Comparison of ENCODE assay signal across 10 mouse cellular contexts in the genomic region with DNA sequence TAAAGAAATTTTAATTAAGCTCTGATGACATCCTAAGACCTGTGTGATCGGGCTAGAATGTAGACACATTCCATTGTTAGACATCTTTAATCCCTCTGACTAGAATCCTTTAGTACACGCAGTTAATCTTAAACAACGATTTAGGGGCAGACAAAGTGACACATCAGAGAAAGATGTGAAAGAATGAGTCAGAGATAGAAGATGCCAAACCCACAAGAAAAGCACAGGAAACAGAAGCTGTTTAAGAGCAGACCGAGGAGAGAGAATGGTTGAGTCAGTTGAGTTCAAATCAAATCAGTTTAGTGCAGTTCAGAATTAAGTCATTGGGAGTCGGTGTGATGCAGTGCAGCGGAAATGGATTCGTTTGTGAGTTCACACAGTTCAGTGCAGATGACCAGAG.
"Had no signal": no experiment of that assay in that cellular context is flagged by ENCODE, and none has a peak within 500 bp of the region (broad histone marks: within the 10 kb centered on the region; RNA-seq: fewer than 3 reads in every experiment).

No protein-coding gene starts in this region.

- H3K36me3 ChIP-seq: limb, embryonic 13.5 days; midbrain, embryonic 12.5 days; neural tube, embryonic 13.5 days had no signal

- H3K27ac ChIP-seq: limb, embryonic 13.5 days; liver, embryonic 14.5 days; midbrain, embryonic 12.5 days; neural tube, embryonic 13.5 days; stomach, postnatal 0 days had no signal

- DNase-seq: kidney, postnatal 25 days; layer of hippocampus, adult 9-11 months; left cerebral cortex, postnatal 4 days; lung, adult 18-20 months; thymus, postnatal 14 days had no signal

- H3K9me3 ChIP-seq: midbrain, embryonic 12.5 days; neural tube, embryonic 13.5 days had no signal

- H3K27me3 ChIP-seq: limb, embryonic 13.5 days; midbrain, embryonic 12.5 days; neural tube, embryonic 13.5 days had no signal

- H3K4me1 ChIP-seq: limb, embryonic 13.5 days; midbrain, embryonic 12.5 days; neural tube, embryonic 13.5 days had no signal

- H3K4me3 ChIP-seq: limb, embryonic 13.5 days; midbrain, embryonic 12.5 days; neural tube, embryonic 13.5 days had no signal
